Mouse (Mus musculus): ENCODE measurements around the gene Mal.

GRCm38 (mm10) chr2:127689239-127689638 lies 32.7 kb upstream of the Mal start:
- TF ChIP-seq CTCF (IDR thresholded peaks at IDR 0.05; ENCODE audit: low read depth, low read length) (no peak), EP300 (IDR thresholded peaks at IDR 0.05; ENCODE audit: insufficient read depth, low read depth, low read length) (no peak)
